Mouse (Mus musculus) testis, adult 2 months (tissue): ENCODE results near the gene Pla2g12a.

Experiments used
- CTCF ChIP-seq: fragments of 200-500 bp; IDR thresholded peaks from 2 replicates; pipeline ENCODE4 v1.5.1; 2012; ENCODE audit warnings: low read depth, mild to moderate bottlenecking, inconsistent platforms, low read length, moderate library complexity; ENCODE audit not compliant: control insufficient read depth, insufficient read depth, insufficient replicate concordance
- POLR2A ChIP-seq: fragments of 200-500 bp; IDR thresholded peaks from 2 replicates; pipeline ENCODE4 v1.6.1; 2012; ENCODE audit warnings: low read depth, mild to moderate bottlenecking, inconsistent platforms, low read length, moderate library complexity; ENCODE audit not compliant: control insufficient read depth

DNA sequence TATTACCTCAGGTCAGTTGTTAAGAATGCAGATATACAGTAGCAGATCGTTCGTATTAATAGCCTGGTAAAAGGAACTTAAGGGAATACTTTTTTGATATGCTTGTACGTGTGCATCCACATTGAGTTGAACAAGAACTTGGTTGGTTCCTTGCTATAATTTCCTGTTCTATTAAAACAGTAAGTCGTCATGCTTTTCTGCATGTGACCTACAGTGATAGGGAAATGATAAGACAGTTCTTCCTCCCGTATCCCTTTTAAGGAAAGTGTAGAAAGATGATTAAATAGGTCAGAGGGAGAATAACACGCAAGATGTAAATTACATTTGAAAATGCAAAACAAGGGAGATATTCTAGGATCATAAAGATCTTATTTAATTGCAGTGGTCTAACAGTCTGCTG is 41.4 kb upstream of the Pla2g12a start:
- no peak for TF ChIP-seq CTCF
- no peak for TF ChIP-seq POLR2A
